Mouse (Mus musculus): ENCODE measurements around the gene Ptpn6.

The Ptpn6 gene

DNA sequence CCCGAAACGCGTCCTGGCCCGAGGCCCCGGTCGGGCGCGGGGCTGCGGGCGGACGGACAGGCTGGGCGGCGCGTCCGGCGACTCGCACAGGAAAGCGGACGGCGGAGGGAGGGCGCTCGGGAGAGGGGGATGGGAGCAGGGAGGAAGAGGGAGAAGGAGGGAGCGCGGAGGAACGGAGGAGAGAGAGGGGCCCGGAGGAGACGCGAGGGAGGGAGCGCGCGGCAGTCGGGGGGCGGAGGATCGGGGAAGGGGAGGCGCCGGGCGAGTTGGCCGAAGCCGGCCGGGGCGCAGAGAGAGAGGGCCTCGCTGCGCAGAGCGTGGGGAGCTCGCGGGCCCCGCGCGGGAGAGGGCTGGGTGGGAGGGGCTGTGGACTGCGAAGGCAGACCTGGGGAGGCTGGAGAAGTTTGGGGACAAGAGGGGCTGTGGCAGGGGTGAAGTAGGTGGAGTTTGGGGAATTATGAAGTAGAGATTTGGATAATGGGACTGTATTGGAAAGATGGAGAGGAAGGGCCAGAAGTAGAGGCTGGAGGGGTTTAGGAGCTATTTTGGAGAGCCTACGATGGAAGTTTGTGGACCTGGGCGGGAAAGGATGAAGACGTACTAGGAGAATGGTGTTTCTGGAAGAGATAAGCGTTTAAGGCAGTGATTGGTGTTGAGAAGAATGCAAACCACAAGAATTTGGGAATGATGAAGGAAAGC is 18.3 kb upstream of the Ptpn6 start:
- in situ Hi-C loops (cut with MboI, MseI): loop anchor here (10.0 kb wide), 1 partner anchor 822 kb away; no protein-coding TSS in a partner anchor

DNA sequence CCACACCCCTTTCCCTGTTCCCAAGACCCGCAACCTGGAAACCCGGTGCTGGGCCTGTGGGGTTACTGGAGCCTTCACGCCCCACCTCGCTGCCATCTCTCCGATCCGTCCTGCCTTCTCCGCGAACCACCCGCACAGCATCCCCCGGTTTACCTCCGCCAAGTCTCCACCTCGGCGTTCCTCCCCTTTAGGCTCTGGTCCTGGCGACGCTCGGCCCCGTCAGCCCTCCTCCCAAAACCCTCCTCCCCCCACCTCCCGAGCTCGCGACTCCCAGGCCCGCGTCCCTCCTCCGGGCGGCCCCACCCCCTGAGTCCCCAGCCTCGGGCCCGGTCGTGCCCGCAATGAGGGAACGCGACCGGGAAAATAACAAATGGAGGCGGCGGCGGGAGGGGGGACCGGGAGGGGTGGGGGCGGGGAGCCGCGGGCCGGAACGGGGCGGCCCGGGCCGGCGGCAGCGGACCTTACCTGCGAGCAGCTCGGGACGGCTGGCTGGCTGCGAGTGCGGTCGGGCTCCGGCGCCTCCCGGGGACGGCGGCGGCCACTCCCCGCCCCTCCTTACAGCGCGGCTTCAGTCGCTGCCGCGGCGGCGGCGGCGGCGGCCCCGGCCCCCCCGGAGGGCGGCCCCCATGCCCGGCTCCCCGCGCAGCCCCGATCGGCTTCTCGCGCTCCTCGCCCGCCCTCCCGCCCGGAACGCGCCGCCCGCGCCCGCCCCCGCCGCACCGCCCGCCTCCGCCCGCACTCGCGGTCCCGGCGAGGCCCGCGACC is 17.5 kb upstream of the Ptpn6 start, which contains the start of the genes Gm45234 and Atn1:
Gene Gm45234 (minus strand): TSS at position 191 of the 765 bp plus-strand sequence.
Gene Atn1 (minus strand): TSS at position 694 of the 765 bp plus-strand sequence.
- in situ Hi-C loops (cut with MboI, MseI): loop anchor here (10.0 kb wide), 1 partner anchor 821 kb away; no protein-coding TSS in a partner anchor

DNA sequence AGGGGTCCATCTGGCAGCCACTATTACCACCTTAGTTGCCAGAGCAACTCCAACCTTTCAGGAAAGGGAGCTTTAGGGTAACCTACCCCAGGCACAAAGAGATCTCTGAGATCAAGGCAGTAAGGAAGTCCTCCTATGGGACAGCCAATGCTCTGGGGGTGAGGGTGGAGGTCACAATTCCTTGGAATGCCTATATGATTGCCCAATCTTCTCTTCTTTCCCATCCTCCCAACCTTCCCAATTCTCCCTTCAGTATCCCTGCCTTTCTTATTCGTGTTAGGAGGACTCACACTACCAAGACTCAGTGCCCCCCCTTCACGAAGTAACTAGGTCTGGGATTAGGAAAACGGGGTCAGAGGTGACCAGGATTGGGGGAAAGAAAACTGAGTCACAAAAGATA is 16.8 kb upstream of the Ptpn6 start:
- in situ Hi-C loops (cut with MboI, MseI): loop anchor here (10.0 kb wide), 1 partner anchor 821 kb away; no protein-coding TSS in a partner anchor

DNA sequence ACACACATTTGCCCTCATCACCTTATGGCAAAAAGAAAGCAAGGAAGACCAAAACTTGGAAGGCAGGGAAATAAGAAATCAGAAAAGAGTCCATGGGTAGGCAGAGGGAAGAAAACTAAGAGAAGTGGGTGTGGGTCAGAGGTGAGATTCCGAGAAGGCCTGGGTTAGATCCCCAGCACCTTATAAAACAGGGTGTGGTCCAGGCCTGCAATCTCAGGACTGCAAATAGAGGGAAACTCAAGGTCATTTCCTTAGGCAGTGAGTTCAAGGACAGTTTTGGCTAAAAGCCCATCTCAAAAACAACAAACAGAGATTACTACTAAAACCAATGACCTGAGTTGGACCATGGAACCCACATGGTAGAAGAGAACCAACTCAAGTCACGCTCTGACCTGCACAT is 15.3 kb upstream of the Ptpn6 start:
- in situ Hi-C loops (cut with MboI, MseI): loop anchor here (10.0 kb wide), 1 partner anchor 819 kb away; no protein-coding TSS in a partner anchor

DNA sequence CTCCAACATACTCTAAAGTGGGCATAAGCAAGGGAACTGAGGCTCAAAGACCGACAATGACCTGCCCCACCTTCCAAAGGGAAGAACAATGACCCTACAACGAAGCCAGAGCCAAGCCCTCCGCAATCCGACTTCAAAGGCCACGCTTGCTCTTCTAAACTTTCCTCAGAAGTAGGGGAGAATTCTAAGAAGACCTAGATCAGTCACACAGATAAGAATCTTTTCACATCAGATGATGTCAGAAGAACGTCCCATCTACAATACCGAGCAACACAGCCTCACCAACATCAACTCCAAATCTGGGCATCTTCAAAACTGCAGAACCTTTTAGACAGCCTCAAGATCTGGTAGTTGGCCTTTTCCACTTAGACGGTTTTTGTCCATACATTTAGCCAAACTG is 11.9 kb upstream of the Ptpn6 start:
- in situ Hi-C loops (cut with MboI, MseI): loop anchor here (10.0 kb wide), 1 partner anchor 816 kb away; no protein-coding TSS in a partner anchor

DNA sequence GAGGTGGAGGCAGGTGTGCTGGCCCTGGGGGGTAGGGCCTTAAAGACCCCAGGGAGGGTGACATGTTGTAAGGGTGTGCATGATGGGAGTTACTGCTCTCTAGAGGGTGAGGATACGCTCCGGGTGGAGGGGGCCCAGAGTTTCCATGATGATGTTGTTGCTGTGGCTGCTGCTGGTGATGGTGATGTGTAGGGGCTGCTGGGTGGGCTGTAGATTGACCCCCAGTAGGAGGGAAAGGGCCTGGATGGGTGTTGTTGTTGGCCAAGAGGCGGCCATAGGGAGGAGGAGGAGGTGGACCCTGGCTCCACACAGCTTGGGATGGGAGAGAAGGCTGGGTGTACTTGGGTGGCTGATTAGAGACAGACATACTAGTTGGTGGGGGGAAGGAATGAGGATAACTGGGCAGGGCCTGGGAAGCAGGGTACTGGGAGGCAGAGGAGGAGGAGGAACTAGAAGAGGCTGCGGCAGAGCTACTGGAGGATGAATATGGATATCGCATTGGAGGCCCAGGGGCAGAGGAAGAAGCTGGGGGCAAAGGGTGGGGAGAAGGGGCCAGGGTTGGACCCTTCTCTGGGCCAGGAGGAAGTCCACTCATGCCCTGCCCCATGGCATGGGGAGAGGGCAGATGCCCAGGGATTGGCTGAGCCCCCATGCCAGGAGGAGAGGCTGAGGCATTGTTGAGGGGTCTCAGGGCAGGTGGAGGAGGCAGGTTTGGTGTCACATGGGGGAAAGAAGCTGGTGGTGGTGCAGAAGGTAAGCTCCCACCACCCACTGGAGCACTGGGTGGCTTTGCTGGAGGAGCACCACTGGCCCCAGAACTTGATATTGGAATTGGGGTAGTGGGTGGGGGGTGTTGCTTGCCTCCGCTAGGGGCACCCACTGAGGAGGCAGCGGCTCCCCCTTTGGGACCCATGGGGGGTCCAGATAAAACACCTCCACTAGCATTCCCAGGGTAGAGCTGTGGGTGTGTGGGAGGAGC is 8.4 kb upstream of the Ptpn6 start:
- in situ Hi-C loops (cut with MboI, MseI): no loop called here

DNA sequence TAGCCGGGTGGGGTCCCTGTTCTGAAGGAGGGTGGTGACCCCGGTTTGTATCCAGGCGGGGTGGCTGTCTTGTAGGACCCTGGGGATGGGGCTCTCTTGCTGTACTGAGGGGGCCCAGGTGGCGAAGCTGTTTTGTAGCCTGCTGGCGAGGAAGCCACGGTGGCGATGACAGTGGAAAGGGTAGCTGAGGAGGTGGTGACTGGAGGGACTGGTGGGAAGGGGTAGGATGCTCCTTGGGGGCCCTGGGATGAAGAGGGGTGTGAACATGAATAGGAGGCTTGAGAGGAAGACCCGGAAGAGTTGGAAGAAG is 7.7 kb upstream of the Ptpn6 start:
- in situ Hi-C loops (cut with MboI, MseI): no loop called here

DNA sequence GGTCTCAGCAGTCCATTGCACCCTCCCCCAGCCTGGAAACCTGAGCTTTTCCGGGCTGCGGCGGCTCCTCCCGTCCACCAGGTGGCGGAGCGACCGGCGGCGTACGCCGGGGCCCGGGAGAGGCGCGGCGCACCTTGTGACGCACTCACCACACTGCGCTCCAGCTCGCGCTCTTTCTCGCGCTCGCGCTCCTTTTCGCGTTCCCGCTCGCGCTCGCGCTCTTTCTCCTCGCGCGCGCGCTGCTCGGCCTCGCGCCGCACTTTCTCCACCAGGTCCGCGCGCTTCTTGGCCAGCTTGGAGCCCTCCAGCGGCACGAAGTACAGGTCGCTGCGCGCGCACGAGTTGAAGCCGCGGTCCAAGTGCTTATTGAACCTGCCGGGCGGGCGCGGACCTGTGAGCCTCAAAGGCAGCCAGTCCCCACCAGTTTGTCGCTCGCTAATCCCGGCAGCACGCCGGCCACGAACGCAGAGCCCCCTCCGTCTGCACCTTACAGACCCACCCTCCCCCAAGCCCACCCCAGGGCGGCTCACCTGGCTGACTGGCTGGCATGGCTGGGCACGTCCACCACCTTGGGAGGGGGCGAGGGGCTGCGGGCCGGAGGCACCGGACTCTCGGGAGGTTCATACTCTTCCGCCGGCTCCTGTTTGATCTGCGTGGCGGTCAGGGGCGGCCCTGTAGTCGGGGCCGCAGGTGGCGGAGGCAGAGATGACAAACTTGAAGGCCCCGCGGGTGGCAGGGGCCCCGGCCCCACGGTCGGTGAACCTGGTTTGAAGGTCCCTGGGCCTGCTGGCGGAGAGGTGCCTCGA is 7.2 kb upstream of the Ptpn6 start:
- in situ Hi-C loops (cut with MboI, MseI): no loop called here

DNA sequence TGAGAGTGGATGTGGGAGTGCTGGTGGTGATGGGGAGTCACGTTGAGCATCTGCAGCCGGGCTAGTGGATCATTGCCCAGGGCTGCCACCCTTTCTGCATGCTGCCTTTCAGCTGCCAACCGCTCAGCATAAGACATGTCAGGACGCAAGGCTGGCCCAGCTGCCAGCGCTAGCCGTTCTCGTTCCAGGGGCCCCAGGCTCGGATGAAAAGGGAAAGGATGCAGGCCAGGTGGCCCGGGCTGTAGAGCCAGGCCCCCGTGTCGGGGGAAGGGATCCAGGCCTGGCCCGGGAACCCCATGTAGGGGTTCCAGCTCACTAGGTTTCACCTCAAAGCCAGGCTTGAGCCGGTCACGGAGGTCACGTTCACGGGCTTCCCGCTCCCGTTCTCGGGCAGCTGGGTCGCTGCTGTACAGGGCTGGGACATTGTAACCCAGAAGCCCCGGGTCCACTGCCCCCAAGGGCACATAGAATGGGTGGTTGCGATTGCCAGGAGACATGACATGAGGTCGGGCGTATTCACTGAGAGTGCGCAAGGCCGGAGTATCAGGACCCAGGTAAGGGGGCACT is 6.3 kb upstream of the Ptpn6 start:
- in situ Hi-C loops (cut with MboI, MseI): no loop called here

DNA sequence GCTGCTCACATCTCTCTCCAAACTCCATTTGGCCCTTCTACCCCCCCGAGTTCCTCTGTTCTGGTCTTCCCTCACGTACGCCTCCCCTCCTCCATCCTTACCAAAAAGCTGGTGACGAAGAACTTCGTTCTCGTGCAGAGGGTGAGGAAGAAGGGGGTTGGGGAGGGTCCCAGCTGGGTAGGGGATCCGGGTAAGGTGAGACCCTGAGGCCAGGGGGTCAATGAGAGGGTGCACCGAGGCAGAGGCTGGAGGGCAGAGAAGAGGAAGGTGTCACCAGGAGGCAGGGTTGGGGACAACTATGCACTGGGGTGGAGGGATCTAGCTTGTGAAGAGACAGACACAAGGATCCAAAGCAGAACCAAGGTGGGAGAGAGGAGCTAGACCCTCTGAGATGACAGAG is 5.1 kb upstream of the Ptpn6 start:
- in situ Hi-C loops (cut with MboI, MseI): no loop called here

DNA sequence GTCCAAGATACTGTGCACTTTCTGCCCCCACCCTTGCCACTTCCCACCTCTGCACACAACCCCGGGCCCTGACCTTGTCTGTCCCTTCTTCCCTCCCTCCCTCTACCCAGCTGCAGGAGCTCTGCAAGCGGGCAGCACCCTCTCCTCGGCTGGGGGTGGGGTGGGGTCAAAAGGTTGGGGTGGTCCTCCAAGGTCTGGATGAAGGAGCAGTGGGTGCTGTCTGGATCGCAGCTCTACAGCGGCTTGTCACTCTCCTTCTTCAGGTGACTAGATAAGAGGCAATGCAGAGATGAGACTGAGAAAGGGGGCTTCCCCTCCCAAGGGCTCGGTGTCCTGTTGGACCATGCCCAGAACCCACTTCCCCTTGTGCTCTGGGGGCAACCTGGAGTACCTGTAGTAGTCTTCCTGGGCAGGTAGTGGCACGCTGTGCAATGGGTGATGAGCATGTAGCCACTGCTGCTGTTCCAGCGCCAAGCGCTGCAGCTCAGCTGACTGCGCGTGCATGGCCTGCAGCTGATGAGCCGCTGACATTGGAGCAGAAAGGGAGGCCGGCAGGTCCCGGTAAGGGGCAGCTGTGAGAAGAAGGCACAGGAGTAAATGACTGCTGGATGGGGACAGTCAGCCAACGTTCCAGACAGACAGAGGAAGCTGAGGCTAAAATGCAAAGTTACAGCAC is 4.5 kb upstream of the Ptpn6 start:
- in situ Hi-C loops (cut with MboI, MseI): no loop called here

DNA sequence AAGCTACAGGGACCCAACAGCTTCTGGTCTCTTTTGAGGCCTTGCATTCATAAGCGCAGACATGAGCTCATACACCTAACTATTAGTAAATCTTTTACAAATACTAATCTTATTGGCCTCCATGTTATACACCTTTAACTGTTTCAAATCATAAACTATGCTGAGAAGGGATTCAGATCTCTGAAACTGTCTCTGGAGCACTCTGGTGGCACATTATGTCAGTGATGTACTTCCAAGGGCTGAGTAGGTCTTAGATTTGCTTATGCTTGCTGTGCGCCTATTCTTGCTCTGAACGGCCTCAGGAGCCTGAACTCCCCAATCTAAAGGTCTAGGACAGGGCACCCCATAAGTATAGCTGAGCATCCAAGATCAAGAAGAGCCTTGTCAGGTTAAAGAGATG is 3.3 kb upstream of the Ptpn6 start:
- in situ Hi-C loops (cut with MboI, MseI): no loop called here

DNA sequence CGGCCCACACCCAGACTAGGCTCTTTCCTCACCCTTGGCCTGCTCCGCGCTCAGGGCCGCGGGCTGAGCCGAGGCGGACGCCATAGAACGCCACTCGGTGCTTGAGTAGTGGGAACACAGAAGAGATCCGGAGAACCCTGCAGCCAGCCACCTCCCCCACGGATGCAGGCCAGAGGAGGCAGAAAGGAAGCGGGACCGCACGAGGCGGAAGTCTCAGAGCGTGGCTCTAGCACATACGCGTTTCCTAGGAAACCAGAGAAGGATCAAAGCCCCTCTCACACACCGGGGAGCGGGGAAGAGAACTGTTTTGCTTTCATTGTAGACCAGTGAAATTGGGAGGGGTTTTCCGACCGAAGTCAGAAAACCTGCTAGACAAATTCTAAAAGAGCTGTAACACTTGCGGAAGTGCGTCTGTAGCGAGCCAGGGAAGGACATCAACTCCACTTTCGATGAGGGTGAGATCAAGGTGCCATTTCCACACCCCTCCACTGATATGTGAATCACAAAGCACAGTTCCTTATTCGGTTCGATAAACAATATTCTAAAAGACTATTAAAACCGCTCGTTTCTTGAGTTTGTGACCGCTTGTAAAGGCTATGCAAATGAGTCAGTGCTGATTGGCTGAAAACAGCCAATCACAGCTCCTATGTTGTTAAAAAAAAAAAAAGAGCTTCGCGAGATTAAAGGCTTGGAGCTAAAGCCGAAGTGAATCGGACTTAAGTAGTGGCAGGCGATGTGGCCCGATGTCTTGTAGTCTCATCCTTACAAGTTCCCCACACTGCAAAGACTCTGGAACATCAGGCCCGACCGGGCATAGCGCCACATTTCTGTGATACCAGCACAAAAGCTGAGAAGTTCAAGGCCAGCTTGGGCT is 2.6 kb upstream of the Ptpn6 start, which contains the start of gene Grcc10:
Gene Grcc10 (minus strand): TSS at position 487 of the 874 bp plus-strand sequence.
- in situ Hi-C loops (cut with MboI, MseI): no loop called here

DNA sequence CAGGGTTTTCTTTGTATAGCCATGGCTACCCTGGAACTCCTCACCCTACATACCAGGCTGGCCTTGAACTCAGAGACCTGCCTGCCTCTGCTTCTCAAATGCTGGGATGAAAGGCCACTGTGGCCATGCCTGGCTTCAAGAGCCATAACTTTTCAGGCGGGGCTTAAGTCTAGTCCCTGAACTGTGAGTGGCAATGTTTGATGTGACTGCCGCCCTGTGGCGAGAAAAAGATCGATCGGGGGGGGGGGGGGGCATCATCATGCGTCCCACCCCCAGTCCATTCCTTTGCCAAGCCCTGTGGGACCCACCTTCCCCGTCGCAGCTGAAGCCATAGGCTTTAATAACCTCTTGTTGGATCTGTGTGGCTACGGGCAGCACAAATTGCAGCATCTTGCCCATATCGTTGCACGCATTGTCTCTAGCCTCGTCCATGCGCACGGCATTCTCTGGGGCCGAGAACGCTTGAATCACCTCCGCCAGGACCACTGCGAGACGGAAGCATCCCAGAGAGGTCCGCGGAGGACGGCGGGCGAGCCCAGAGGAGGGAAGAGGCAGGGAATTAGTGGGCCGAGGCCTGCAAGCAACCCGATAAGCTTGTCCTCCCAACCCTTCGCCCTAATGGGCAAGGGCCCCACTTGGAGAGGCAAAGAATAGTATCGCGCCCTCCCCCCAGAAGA is 1.8 kb upstream of the Ptpn6 start:
- in situ Hi-C loops (cut with MboI, MseI): no loop called here

DNA sequence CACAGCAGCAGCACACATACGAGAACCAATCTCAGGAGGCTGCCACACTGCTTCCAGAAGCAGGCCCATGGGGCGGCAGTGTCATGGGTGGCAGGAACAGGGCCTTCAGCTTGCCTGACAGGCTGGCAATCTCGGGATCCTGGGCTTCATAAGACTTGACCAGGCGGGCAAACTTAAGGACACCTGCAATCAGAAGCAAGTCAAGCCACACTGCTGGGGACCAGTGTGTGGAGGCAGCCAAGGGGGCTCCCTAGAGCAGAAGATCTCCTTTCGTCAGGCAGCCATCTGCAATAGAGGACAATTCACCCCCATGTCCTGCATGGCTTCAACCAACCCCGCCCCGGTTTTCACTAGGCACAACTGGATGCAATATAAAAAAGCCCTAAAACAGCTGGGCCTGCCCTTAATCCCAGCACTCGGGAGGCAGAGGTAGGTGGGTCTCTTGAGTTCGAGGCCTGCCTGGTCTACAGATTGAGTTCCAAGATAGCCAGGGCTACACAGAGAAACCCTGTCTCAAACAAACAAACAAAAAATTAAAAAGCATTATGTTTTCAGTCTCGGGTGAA is 800 bp upstream of the Ptpn6 start:
- in situ Hi-C loops (cut with MboI, MseI): loop anchor here (10.0 kb wide), 1 partner anchor 1915 kb away; no protein-coding TSS in a partner anchor

DNA sequence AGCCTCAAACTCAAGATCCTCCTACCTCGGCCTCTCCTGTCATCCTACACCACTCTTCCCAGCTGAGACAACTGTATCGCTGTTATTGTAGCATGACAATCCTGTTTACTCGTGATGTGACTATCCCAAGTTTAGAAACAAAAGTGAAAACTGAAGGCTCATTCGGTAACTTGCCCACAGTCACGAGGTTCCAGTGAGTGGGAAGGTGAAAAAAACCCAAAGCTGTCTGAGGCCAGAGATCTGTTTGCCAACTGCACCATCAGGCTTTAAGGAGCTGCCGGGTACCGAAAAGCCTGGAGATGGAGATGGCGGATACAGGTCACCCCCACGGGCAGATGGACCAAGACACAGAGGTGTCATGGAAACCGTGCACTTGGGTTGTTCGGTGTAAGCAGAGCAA is 1.5 kb downstream of the Ptpn6 start:
- in situ Hi-C loops (cut with MboI, MseI): loop anchor here (10.0 kb wide), 1 partner anchor 1912 kb away; no protein-coding TSS in a partner anchor

DNA sequence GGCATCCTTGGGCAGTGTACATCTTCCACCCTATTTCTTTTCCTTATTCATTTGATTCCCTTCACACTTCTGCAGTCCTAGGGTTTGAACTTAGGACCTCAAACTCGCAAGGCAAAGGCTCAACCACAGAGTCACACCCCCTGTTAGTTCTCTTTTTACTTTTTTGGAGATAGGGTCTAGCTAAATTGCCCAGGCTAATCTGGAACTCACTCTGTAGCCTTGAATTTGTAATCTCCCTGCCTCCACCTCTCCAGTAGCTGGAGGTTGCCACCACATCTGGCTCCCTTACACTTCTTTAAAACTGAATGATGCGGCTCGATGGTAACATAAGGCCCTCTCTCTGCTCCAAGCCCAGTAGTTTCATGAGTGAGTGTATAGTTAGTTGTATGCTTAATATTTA is 4.1 kb downstream of the Ptpn6 start:
- in situ Hi-C loops (cut with MboI, MseI): loop anchor here (10.0 kb wide), 1 partner anchor 1910 kb away; no protein-coding TSS in a partner anchor

All from regulatory T cell (primary cell).